Mouse (Mus musculus): ENCODE measurements at regions not wholly inside any gene's neighbourhood (a gene's known extent, or its start where the extent isn't known, plus 50 kb on each side); places are given as distances from the start of the nearest gene placed in this dataset.

DNA sequence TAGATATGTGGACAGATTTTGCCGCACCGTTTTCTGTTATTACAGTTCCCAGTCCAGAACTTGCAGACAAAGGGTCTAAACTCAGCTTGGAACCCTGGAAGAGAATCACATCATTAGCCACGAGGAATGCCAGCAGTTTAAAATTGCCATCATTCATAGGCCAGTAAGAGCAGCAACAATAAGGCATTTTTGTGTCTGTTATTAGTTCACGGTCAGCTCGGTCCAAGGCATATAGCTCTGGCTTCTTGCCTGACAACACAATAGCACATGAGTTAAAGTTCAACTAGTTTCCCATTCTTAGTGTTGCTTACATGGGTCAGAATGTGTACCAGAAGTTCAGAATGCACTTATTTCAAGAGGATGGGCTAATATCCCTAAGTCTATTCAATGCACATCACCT, 103.4 kb downstream of the Olig3 start:
- Histone ChIP-seq H3K4me1 (replicated peaks; ENCODE audit: control insufficient read depth, insufficient read depth) (no peaks in the 10 kb centered on the region), H3K27ac (replicated peaks) (no peak overlapping the region), H3K9ac (ENCODE audit: low read length) (no peak overlapping the region), H3K36me3 (ENCODE audit: control insufficient read depth, insufficient read depth, low read length) (no peaks in the 10 kb centered on the region), H3K4me3 (ENCODE audit: low read depth, low read length) (no peak overlapping the region), H3K9me3 (ENCODE audit: control insufficient read depth, low read length) (no peaks in the 10 kb centered on the region), H3K4me2 (replicated peaks; ENCODE audit: low read depth) (no peak overlapping the region), H3K27me3 (ENCODE audit: control insufficient read depth, insufficient read depth, low read length) (no peaks in the 10 kb centered on the region)
- DNase-seq (ENCODE audit: low spot score): no peak
- WGBS: 54% methylated on average over 5 of the region's 5 CpGs
- TF ChIP-seq CTCF (IDR thresholded peaks at IDR 0.05; ENCODE audit: low read depth) (no peak), EP300 (optimal IDR thresholded peaks at IDR 0.05) (no peak)
- ATAC-seq (ENCODE audit: low FRiP score, low TSS enrichment): no peak

DNA sequence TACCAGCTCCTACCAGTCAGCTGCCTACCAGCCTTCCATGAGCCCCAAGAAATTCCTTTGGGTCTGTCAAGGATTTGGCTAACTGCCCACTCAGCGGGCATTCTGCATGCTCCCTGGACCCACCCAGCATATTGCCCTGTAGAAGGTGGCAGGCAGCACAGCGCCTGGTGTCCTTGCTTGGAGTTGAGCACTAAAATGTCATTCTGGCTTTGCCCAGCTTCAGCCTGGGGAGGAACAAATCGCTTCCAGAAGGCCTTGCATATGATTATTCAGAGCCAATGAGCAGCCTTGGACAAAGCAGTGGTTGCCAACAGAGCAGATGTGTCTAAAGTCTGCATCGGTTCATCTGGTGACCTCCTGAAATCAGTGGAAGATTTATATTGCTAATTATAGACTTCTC, 103.8 kb downstream of the Olig3 start:
- Histone ChIP-seq H3K4me3 (ENCODE audit: low read depth, low read length) (no peak overlapping the region), H3K4me2 (replicated peaks; ENCODE audit: low read depth) (no peak overlapping the region), H3K4me1 (replicated peaks; ENCODE audit: control insufficient read depth, insufficient read depth) (no peaks in the 10 kb centered on the region), H3K9ac (ENCODE audit: low read length) (no peak overlapping the region), H3K36me3 (ENCODE audit: control insufficient read depth, insufficient read depth, low read length) (no peaks in the 10 kb centered on the region), H3K9me3 (ENCODE audit: control insufficient read depth, low read length) (no peaks in the 10 kb centered on the region), H3K27me3 (ENCODE audit: control insufficient read depth, insufficient read depth, low read length) (no peaks in the 10 kb centered on the region), H3K27ac (replicated peaks) (no peak overlapping the region)
- ATAC-seq (ENCODE audit: low FRiP score, low TSS enrichment) (no peak), DNase-seq (ENCODE audit: low spot score) (no peak)
- WGBS: 66% methylated on average over 4 of the region's 4 CpGs
- no peak for TF ChIP-seq EP300 (optimal IDR thresholded peaks at IDR 0.05)
- no peak for TF ChIP-seq CTCF (IDR thresholded peaks at IDR 0.05; ENCODE audit: low read depth)

DNA sequence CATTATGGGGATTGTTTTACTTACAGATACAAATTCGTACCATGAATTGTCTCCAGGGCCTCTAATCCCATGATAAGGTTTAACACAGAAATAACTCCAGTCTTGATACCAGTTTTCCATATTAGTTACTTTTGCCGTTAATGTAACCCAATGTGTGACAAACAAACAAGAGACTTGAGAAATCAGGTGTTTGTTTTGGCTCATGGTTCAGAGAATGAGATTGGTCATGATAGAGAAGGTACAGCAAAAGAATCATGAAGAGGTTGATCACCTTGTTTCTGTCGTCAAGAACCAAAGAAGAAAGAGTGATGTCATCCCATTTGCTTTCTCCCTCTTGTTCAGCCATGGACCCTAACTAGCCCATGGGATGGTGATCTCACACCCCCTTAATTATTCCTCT, 107.5 kb downstream of the Olig3 start:
- H3K9ac ChIP-seq (ENCODE audit: low read length): no peak overlapping the region
- DNase-seq (ENCODE audit: low spot score): no peak
- no peak for ATAC-seq (ENCODE audit: low FRiP score, low TSS enrichment)
- no peak overlapping the region for H3K4me3 ChIP-seq (ENCODE audit: low read depth, low read length)
- no peaks in the 10 kb centered on the region for H3K36me3 ChIP-seq (ENCODE audit: control insufficient read depth, insufficient read depth, low read length)
- WGBS: 62% methylated on average over 3 of the region's 3 CpGs
- TF ChIP-seq EP300 (optimal IDR thresholded peaks at IDR 0.05) (no peak), CTCF (IDR thresholded peaks at IDR 0.05; ENCODE audit: low read depth) (no peak)
- no peaks in the 10 kb centered on the region for H3K27me3 ChIP-seq (ENCODE audit: control insufficient read depth, insufficient read depth, low read length)
- no peak overlapping the region for H3K4me2 ChIP-seq (replicated peaks; ENCODE audit: low read depth)
- H3K4me1 ChIP-seq (replicated peaks; ENCODE audit: control insufficient read depth, insufficient read depth): no peaks in the 10 kb centered on the region
- no peak overlapping the region for H3K27ac ChIP-seq (replicated peaks)
- H3K9me3 ChIP-seq (ENCODE audit: control insufficient read depth, low read length): no peaks in the 10 kb centered on the region

DNA sequence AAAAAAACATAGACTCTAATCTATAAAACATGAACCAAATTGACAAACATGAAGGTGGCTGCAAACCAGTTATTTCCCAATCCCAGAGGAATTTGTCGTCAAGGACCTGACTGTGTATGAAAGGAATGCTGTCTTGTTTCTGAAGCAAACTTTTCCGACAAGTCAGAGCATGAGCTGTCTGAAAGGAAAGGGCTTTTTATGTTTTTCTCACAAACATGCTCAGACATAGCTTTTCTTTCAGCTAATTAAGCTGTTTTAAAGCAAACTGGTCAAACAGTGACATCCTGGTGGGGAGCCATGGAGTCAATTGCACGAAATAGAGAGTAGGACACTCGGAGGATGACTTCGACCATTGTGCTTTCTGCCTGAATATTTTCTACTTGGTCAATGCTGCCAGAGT, 108.2 kb downstream of the Olig3 start:
- Histone ChIP-seq H3K4me3 (ENCODE audit: low read depth, low read length) (no peak overlapping the region), H3K4me2 (replicated peaks; ENCODE audit: low read depth) (no peak overlapping the region), H3K4me1 (replicated peaks; ENCODE audit: control insufficient read depth, insufficient read depth) (no peaks in the 10 kb centered on the region), H3K9ac (ENCODE audit: low read length) (no peak overlapping the region), H3K36me3 (ENCODE audit: control insufficient read depth, insufficient read depth, low read length) (no peaks in the 10 kb centered on the region), H3K9me3 (ENCODE audit: control insufficient read depth, low read length) (no peaks in the 10 kb centered on the region), H3K27ac (replicated peaks) (no peak overlapping the region), H3K27me3 (ENCODE audit: control insufficient read depth, insufficient read depth, low read length) (no peaks in the 10 kb centered on the region)
- DNase-seq (ENCODE audit: low spot score) (no peak), ATAC-seq (ENCODE audit: low FRiP score, low TSS enrichment) (no peak)
- no peak for TF ChIP-seq CTCF (IDR thresholded peaks at IDR 0.05; ENCODE audit: low read depth)
- no peak for TF ChIP-seq EP300 (optimal IDR thresholded peaks at IDR 0.05)
- 50% methylated on average over 5 of the region's 5 CpGs for WGBS

DNA sequence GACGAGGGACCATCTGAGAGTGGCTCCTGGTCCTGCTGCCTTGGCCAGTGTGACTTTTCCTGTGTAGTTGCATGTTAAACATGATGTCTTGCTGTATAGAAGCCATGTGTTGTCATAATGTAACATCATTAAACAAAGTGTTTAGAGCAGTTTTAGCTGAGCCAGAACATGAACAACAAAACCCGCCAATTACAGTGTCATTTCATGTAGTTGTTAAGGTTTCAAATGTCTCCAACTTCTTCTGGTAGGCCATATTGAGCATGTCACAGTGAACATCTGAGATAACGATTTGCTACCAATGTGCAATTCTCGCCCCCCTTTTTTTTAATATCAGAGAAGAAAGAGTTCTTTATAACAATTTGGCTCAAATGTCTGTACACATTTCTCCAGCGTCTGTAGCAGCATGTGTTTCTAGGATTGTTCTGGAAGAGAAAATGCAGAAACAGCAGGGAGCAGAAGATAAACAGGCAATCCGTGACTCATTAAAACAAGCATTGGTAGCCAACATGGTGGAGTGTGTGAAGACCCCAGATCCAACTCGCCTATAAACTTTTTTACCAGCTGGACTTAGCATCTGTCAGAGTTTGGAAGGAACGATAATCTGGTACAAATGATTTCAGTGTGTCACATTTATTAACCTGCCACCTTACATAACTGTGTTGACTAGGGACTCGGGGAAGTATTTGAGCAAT, 115.2 kb downstream of the Olig3 start:
- Histone ChIP-seq H3K4me2 (replicated peaks; ENCODE audit: low read depth) (no peak overlapping the region), H3K27me3 (ENCODE audit: control insufficient read depth, insufficient read depth, low read length) (no peaks in the 10 kb centered on the region), H3K36me3 (ENCODE audit: control insufficient read depth, insufficient read depth, low read length) (no peaks in the 10 kb centered on the region), H3K9me3 (ENCODE audit: control insufficient read depth, low read length) (no peaks in the 10 kb centered on the region), H3K4me3 (ENCODE audit: low read depth, low read length) (no peak overlapping the region), H3K27ac (replicated peaks) (no peak overlapping the region), H3K4me1 (replicated peaks; ENCODE audit: control insufficient read depth, insufficient read depth) (no peaks in the 10 kb centered on the region), H3K9ac (ENCODE audit: low read length) (no peak overlapping the region)
- DNase-seq (ENCODE audit: low spot score): no peak
- no peak for ATAC-seq (ENCODE audit: low FRiP score, low TSS enrichment)
- WGBS: 61% methylated on average over 9 of the region's 9 CpGs
- no peak for TF ChIP-seq CTCF (IDR thresholded peaks at IDR 0.05; ENCODE audit: low read depth)
- TF ChIP-seq EP300 (optimal IDR thresholded peaks at IDR 0.05): no peak

DNA sequence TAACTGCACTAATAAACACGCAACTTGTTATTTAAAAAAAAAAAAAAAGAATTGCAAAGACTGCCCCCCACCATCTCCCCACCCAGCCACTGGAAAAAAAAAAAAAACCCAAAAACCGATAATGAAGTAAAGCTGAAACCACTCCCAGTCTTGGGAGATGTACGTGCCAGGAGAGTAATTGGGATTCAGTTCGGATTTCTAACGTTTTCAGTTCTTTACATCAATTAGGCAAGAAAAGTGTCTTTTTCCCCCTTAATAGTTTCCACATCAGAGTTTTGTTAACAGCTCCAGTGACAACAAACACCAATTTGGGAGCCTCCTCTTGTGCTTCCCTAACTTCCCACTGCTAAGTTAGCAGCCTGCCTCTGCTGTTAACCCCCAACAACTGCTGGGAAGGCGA, 115.7 kb downstream of the Olig3 start:
- 42% methylated on average over 6 of the region's 6 CpGs for WGBS
- no peak for DNase-seq (ENCODE audit: low spot score)
- no peak for TF ChIP-seq EP300 (optimal IDR thresholded peaks at IDR 0.05)
- no peak for TF ChIP-seq CTCF (IDR thresholded peaks at IDR 0.05; ENCODE audit: low read depth)

More for the DNA sequence above, 115.7 kb downstream of the Olig3 start:
- H3K27me3 ChIP-seq (ENCODE audit: control insufficient read depth, insufficient read depth, low read length): no peaks in the 10 kb centered on the region
- H3K4me3 ChIP-seq (ENCODE audit: low read depth, low read length): no peak overlapping the region
- no peaks in the 10 kb centered on the region for H3K36me3 ChIP-seq (ENCODE audit: control insufficient read depth, insufficient read depth, low read length)
- no peaks in the 10 kb centered on the region for H3K9me3 ChIP-seq (ENCODE audit: control insufficient read depth, low read length)
- ATAC-seq (ENCODE audit: low FRiP score, low TSS enrichment): no peak
- no peak overlapping the region for H3K4me2 ChIP-seq (replicated peaks; ENCODE audit: low read depth)
- no peaks in the 10 kb centered on the region for H3K4me1 ChIP-seq (replicated peaks; ENCODE audit: control insufficient read depth, insufficient read depth)
- H3K27ac ChIP-seq (replicated peaks): no peak overlapping the region
- no peak overlapping the region for H3K9ac ChIP-seq (ENCODE audit: low read length)
